Mouse (Mus musculus) liver, embryonic 14.5 days (tissue): ENCODE results near the gene Vapb.

Experiments used
- CTCF ChIP-seq: IDR thresholded peaks from 2 replicates; pipeline ENCODE4 v1.5.1; 2016; ENCODE audit warnings: antibody characterized with exemption, low read depth, control low read depth
- EP300 ChIP-seq: IDR thresholded peaks from 2 replicates; pipeline ENCODE4 v1.6.1; 2016; ENCODE audit warnings: antibody characterized with exemption, low read depth

- TF ChIP-seq CTCF: no peak
- TF ChIP-seq EP300: no peak
These were observed 95.6 kb downstream of the Vapb start for GRCm38 (mm10) chr2:173832828-173833492.
